Mouse (Mus musculus) WW6 (cell line): ENCODE data around the gene Zcchc17.

Source experiments
- DNase-seq: peaks from one replicate; pipeline ENCODE4 v3.0.0-alpha.2; 2013; ENCODE audit warnings: low read depth, low spot score

The Zcchc17 gene

DNA sequence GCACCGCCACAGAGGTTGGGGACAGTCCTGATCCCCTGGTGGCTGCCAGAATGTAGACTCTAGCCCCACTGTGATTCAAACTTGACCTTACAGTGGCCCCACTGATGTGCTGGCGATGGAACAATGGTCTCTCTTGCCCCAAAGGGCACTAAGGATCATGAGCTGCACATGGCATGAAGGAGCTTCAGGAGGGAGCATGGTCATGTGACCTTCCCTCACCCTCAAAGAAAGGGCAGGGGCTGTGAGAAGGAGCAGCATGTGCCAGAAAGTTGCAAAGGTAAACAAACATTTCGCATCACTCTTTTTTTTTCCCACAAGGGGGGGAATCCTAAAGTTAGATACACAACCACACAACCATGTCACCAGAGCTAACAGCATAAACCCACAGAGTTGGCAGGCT lies 41.6 kb downstream of the Zcchc17 start:
- DNase-seq = no peak

DNA sequence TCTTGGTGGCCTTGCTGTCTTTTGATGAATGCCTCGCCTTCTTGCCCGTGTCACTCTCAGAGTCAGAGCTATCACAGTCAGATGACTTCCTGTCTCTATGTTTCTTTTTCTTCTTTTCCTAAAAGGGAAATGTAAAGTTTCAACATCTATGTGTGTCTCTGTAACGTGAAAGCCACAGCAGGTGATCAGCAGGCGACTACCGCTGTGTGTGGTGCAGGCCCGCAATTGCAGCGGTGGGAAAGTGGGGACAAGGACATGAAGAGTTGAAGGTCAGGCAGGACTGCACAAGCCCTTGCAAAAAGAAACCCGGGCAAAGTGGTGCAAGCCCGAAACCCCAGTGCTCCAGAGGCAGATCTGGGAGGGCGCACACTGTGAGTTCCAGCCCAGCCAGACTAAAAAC lies 43.1 kb downstream of the Zcchc17 start:
- DNase-seq = no peak

DNA sequence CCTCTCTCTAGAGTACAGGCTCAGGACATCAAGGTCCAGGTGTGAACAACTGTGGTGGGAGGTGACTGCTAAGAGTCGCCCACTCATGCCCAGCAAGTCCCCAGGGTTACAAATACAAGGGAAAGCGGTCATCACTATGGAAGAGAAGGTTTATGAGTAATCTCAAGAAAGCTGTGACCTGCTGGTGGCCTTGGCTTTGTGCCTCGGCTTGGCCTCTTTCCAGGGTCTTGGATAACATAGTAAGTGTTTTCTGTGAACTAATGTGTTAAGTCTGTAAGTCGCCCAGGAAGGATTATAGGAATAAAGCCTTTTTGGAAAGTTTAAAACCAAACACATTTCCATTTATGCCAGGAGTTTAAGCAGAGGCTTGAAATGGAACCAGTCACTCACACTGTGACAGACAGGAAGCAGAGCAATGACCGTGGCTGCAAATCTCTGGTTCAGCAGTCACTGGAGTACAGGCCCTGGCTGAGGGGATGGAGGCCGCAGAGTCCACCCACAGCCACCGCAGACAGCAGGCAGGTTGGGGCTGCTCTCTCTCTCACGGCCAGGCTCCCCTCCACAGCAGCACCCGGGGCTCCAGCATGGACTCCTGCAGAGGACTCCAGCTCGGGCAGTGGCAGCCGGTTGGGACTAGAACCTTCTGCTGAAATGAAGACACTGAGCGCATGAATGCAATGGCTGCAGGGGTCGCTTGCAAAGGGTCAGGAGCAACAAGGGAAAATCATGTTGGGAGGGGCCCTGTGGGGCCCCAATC lies 43.8 kb downstream of the Zcchc17 start:
- DNase-seq = no peak

DNA sequence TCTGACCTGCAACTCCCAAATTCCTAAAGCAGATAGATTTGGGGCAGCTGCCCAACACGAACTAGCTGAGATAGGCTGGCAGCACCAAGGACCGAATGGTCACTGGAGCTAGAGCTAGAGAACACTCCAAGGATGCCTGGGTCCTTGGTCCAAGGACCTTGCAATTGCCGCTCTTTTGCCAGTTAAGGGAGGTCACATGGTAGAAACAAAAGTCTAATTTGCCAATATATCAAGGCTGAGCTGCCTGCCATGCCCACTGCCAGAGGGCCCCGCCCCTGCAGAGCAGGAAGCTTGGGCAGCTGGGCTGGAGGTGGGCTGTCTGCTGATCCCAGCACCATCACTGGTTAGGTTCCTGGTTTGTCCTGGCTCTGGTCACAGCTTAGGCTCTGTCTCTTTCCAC lies 46.2 kb downstream of the Zcchc17 start:
- DNase-seq = no peak

DNA sequence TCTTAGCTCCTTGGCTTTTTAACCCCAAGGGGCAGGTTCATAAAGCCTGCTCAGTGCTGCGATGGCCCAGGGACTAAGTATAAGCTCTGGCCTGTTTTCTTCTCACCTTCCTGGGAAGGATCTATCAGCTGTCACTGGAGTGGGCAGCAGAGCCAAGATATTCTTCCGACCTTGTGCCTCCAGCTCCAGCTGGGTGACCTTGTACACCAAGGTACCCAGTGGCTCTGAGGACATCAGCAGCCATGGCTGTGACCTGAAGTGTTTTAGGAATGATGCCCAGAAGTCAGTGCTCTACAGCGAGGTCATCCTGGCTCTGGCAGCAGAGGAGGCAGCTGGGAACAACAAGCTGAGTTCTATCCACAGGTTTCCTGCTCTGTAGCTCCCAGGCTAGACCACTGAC lies 47.2 kb downstream of the Zcchc17 start:
- no peak for DNase-seq

DNA sequence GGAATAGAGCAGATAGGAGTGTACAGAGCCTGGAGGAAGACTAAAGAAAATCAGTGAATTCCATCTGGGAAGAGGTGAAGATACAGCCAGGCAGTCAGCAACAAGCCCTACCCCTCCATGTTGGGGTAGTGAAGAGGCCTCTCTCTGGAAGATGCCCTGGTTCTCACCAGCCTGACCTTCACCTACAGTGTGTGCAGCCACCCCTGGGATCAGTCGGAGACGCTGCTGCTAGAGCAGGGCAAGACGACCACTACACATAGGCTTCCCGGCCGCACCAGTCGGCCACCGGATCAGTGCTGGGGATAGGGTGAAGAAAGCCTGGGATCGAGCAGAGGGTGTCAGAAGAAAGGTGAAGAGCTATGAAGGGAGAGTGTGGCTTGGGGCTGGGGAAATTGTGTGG lies 50.5 kb downstream of the Zcchc17 start:
- no peak for DNase-seq

DNA sequence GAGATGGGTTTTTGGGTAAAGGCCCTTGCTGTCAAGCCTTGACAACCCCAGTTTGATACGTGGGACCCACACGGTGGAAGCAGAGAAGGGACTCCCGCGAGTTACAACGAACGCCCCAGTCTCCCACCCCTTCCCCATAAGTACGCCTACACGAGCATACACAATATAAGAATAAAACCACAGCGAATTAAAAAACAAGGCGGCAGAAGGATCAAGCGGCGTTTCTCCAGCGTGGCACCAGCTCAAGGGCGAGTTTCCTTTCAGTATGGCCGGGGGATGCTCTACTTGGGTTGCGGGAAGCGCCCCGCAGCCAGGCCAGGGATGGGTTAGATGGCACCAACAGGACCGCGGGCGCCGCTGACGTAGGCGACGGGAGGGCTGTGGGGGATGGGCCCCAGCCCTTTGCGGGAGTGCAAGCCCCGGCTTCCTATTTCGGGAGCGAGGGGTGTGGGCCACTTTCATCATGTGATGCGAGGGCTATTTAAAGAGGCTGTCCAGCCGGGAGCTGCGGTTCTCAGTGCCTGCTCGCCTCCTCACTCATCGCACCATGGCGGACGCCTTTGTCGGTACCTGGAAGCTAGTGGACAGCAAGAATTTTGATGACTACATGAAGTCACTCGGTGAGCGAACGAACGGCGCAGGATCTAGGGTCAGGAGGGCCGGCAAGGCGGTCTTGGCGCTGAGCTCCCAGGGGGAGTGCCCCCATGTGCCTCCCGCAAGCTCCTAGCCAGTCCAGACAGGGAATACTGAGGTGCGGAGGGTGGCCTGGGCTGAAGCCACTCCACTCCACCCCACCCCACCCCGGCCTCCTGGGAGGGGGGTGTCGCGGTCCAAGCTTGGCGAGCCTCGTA lies 51.3 kb downstream of the Zcchc17 start, which contains the start of the genes Fabp3 and Gm10570:
TSS of gene Fabp3 (plus strand) at position 365 of the 851 bp plus-strand sequence.
TSS of gene Gm10570 (minus strand) at position 444 of the 851 bp plus-strand sequence.
- no peak for DNase-seq

DNA sequence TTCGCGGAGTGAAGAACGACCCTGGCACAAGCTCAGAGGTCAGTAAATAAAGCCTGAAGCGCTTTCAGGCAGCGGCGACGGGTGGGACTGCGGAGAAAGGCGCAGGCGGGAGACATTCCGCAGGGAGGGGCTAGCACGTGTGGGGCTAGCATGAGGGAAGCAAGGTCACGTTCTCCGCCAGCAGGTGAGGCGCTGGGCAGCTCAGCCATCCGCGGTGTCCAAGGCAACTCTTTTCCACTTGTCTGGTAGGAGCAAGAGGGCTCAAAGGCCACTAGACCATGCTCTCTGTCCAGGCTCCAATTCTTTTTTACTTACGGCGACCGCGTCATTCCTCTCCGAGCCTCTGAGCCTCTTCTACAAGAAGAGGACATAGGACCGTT lies 51.9 kb downstream of the Zcchc17 start:
- peak; percentile 67 for DNase-seq

DNA sequence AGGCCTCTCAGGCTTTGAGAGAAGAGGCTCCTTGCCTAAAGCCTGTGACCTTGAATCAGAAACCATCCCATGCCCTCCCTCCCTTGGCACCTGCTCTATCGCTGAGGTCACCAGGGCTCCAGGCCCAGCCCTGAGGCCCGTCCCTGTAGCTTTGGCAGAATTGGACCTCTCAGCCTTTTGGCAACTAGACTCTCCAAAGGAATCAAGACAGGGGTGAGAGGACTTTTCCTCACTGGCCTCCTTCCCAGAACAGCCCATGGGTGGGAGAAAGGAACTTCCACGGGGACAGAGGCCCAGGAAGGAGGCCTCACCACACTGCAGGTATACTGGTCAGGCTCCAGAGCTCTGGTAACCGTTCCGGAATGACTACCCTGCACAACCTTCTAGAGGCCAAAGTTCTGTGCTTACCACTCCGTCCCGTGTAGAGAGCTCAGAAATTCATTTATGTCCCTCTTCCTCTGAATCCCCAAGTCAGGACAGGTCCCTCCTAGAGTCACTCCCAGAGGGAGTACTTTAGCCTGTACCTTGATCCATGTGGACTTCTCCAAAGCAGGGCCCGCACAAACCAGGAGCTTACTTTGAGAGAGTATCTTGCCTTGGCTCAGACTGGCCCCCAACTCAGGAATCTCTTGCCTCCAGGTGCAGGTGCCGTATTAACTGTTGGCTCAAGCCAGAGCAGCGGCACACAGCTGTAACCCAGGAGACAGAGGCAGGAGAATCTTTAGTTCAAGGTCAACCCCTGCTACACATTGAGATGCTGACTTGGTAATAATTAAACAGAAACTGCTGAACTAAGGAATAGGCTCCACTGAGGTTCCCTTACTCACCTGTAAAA lies 52.7 kb downstream of the Zcchc17 start:
- no peak for DNase-seq

DNA sequence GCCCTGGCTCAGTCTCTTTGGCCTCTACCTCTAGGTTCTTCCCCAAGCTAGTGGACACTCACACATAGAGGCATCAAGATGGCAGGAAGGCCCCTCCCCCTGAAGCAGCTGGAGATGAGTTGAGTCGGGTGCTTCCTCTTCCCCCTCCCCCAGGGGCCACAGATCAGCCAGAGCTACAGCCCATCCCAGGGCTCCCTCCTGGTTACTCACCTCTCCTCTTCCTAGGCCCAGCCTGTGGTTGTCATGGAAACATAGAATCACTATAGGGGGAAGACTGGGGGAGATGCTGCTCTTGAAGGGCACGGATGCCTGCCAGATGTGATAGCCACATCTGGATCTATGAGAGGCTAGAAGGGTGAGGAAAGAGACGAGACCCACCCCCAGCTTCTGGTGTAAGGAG lies 55.0 kb downstream of the Zcchc17 start:
- no peak for DNase-seq

DNA sequence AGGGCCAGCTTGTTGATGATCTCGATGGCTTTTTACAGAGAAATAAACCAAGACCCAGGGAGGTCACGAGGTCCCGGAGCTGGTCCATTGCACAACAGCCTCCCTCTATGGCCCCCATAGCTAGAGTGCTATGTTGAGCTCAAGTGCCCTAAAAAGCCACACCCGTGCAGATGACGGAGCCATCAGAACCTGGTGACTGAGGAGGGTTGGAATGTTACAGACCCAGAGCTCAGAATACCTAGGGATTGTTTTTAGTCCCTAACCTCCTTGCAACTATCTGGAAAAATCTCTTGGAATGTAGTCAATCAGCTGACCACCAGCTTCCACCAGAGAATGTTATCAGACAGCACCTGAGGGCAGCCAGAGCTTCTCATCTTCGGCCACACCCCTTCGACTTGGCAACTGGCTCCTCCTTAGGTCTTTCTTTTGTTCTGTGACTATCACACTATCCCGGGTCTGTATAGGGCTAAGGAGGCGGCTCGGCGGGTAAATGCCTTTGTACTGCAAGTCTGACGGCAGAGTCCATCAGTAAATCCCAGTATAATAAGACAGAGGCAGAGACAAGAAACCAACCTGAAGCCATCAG lies 57.4 kb downstream of the Zcchc17 start:
- peak; percentile 36 for DNase-seq

DNA sequence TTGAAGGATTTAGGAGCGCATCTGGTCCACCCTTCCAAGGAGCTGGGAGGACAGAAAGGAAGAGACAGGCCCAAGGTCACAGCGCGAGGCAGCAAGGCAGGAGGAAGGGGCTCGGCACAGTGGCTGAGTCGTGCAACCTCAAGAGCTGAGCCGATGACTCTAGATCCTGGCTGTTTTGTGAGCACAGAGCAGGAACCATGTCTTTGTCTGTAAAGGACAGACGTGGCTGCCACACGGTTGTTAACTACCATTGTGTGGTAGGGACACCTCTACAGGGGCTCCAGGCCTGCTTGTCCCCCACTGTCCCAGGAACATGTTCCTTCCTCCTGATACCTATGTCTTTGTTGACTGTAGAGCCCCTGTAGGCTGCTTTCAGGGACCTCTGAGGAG lies 60.1 kb downstream of the Zcchc17 start:
- no peak for DNase-seq

DNA sequence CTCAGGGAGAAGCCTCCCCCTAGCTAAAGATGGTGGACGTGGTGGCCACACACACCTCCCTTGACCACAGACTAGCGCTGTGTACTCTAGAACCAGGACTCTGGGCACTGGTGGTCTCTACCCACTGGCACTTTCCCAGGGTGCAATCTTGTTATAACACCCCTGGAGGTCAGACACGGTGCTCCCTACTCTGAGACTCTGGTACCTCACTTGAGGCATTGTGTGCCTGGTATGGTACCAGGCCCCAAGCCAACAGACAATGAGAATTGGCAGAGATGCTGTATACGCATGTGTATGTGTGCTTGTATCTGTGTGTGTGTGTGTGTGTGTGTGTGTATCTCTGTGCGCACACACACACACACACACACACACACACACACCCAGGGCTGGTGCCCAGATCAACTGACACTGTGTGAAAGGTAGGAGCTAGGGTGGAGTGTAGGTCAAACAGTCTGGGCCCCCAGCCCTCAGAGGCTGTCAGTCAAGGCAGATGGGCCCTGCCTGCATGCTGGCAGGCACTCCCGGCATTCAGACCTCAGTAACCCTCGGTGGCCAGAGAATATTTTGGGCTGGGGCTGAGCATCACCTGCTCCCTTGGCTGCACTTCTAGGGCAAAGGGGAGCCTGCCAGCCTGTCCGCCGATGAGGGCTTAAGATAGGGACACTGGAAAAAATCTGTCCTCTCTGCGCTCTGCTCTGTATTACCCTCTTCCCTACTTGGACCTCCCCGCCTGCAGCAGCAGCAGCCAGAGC lies 60.7 kb downstream of the Zcchc17 start:
- DNase-seq = no peak

DNA sequence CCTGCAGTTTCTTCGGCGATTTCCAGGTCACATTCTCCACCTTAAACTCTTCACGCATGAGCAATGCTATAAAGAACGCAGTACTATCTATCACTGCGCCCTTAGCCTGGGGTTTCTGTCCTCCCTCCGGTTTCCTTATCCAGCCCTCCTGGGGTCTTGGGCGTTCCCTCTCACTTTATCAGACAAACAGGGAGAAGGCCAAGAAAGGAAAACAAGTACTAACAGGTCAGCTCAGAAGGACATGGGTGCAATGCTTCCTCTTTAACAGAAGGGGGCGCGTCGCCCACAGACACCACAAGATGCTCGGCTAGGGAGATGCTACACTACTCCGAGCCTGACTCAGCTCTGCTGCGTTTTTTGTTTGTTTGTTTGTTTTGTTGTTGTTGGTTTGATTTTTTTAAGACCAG lies 62.6 kb downstream of the Zcchc17 start:
- peak; percentile 57 for DNase-seq

DNA sequence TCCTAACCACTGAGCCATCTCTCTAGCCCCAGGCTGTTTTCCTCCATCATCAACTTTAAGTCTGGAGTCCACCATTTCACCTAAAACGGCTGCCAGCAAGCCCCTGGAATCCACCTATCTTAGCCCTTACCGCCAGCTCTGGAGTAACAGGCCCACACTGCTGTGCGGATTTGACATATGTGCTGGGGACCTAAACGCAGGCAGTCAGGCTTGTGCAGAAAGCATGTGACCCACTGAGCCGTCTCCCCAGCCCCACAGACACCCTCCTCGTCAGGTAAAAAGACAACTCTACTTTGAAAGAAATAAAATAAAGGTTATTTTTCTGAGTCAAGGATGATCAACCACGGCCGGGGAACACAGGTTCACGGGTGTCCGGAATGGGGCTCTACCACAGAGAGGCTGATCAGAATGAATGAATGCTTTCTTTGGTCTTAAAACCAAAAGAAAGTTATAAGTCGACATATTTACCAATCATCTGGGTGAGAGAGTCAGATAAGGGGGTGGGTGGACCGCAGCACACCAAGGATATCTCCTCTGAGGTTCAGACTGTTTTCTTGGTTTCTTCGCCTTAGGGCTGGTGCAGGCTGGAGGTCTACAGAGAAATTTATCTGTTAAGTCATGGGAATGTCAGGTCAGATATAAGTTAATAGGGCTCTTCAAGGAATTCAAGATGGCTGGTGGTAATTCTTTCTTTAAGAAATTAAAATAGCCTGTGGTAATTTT lies 63.3 kb downstream of the Zcchc17 start:
- no peak for DNase-seq

DNA sequence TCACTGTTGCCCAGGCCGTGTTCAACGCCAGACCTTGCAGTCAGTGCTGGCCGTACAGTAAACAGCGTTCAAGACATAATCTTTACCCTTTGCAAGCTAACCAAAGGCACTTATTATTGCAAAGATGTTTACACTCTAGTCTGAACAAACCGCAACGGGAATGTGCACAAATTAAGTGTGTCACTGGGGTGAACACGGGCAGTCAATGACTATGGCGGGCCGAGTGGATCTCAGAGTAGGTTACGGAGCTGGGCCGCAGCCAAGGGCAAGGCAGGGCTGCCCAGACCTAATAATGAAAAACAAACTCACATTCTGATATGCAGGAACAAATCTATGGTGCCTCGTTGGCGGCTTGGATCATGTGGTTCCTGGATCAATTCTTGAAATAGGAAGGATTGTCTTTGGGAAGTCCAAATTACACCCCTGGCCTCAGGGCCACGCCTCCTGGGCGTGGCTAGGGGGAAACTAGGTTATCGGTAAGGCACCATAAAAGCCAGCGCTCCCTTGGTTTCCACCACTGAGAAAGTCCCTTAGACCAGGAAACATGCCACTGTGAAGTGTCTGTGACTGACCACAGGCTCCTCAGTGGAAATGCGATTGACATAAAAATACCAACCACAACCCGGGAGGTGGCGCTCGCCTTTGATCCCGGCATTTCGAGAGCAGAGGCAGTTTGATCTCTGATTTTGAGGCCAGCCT lies 64.5 kb downstream of the Zcchc17 start:
- DNase-seq = no peak

DNA sequence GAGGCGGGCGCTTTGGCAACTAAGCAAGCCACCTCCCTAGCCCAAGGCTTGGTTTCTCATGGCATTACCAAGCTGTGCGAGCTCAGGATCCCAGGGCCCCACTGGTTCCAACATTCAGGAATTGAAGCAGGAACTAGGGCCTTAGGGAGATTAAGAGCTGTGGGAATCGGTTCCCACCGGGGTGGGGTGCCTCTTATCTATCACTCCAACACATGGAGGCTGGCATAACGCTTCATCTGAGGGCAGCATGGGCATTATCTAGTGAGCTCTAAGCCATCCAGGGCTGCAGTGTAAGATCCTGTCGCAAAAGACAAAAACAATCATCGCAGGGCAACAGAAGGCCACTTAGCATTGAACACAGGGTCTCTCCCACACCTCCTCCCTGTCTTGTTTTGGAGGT lies 65.2 kb downstream of the Zcchc17 start:
- DNase-seq = no peak

DNA sequence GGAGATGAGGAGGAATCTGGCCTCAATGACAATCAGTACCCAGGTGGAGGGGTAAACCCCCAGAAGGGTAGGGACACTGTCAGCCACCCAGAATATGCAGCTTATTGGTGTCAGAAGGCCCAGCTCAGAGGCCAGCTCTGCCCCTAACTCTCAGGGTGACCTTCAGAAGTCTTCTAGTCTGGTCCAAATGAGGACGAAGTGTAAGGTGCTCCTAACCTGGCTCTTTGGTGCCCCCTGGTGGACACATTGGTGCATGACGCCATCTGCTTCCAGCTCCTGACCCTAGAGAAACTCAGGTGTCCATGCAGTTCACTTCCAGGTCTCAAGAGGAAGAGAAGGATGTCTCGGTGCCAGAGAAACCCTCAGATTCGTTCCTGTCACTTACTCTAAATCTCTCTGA lies 67.5 kb downstream of the Zcchc17 start:
- DNase-seq = peak; percentile 59

DNA sequence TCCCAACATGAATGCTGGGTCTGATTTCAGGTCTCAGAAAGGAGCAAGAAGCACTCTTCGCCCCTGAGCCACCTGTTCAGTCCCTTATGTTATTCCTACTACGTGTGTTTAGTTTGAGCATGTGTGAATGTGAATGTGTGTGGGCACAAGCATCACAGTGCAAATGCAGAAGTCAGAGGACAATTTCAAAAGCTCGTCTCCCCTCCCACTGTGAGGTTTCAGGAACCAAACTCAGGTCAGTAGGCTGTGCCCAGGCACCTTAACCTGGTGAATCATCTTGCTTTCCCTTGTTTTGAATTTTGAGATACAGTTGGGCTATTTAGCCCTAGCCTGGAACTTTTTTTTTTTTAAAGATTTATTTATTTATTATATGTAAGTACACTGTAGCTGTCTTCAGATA lies 69.9 kb downstream of the Zcchc17 start:
- DNase-seq = no peak

DNA sequence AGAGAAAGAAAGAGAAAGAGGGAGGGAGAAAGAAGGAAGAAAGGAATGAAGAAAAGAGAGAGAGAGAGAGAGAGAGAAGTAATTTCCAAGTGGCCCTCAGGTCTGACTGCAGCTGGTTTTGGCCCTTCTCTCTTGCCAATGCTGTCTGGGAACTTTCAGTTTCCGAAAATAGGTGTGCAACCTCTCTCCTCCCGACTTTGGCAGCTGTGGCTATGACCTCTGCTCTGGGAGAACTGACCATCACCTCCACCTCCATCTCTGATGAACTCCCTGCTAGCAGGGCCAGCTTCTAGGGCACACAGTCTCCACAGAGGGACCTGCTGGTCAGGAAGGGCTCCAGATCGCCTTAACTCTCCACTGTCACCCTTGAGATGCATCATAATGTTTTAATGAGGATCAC lies 73.2 kb downstream of the Zcchc17 start:
- DNase-seq = no peak
